Mouse (Mus musculus) macrophage (primary cell): ENCODE data around the gene Slc12a3. TPM values are rescaled to one million over a fixed set of nuclear protein-coding genes. Genes with fewer than 3 reads are reported as not detected.

Source experiments
- polyA plus RNA-seq: library from polyadenylated mRNA; stranded (reverse); fragments of 250-400 nt; gene quantifications from 3 replicates; pipeline ENCODE4 v1.2.4, GENCODE M21; 2018; ENCODE audit warnings: inconsistent platforms

The Slc12a3 gene
- polyA plus RNA-seq, 1 experiment from 2014 or later: not detected

Other genes with a start within 250 kb of the Slc12a3 start
- 2.6 to 5.6 TPM (median 3.7 TPM) in 3 replicates for gene Bbs2, start 230.3 kb upstream of the Slc12a3 start, polyA plus RNA-seq
- not detected in 3 replicates for gene Mt4, start 192.0 kb upstream of the Slc12a3 start, polyA plus RNA-seq
- gene Mt3, start 176.6 kb upstream of the Slc12a3 start, polyA plus RNA-seq: not detected in 3 replicates
- gene Mt2, start 156.5 kb upstream of the Slc12a3 start, polyA plus RNA-seq: 23.3 to 71.9 TPM (median 36.5 TPM) in 3 replicates
- 337 to 418 TPM (median 412 TPM) in 3 replicates for gene Mt1, start 150.1 kb upstream of the Slc12a3 start, polyA plus RNA-seq
- 20.6 to 35.1 TPM (median 24.9 TPM) in 3 replicates for gene Nup93, start 114.6 kb upstream of the Slc12a3 start, polyA plus RNA-seq
- gene Herpud1, start 57.2 kb downstream of the Slc12a3 start, polyA plus RNA-seq: 10.5 to 51.9 TPM (median 22.0 TPM) in 3 replicates
- gene Nlrc5, start 105.2 kb downstream of the Slc12a3 start, polyA plus RNA-seq: 28.0 to 62.9 TPM (median 33.5 TPM) in 3 replicates
- 33.7 to 64.1 TPM (median 62.3 TPM) in 3 replicates for gene Cpne2, start 203.8 kb downstream of the Slc12a3 start, polyA plus RNA-seq